Mouse (Mus musculus): ENCODE measurements around the gene Myl4. TPM values are rescaled to one million over a fixed set of nuclear protein-coding genes. Genes with fewer than 3 reads are reported as not detected.

Gene Myl4
- total and polyA plus RNA-seq, 2 experiments = 0.45 to 0.65 TPM

GRCm38 (mm10) chr11:104609033-104609684 is 58.7 kb downstream of the Myl4 start:
- Histone ChIP-seq H3K27ac (replicated peaks; ENCODE audit: insufficient read depth, low read depth, low read length) (no peak overlapping the region), H3K27me3 (ENCODE audit: control insufficient read depth, insufficient read depth, low read length) (no peaks in the 10 kb centered on the region), H3K4me3 (ENCODE audit: insufficient read depth, low read depth, low read length) (peak overlapping the region; percentile 10; the same call in 1 of the 2 replicates), H3K36me3 (ENCODE audit: control insufficient read depth, insufficient read depth, low read length) (no peaks in the 10 kb centered on the region), H3K9ac (ENCODE audit: low read depth, low read length) (no peak overlapping the region), H3K79me2 (ENCODE audit: control insufficient read depth, insufficient read depth, low read length) (no peaks in the 10 kb centered on the region), H3K4me1 (ENCODE audit: control insufficient read depth, insufficient read depth, low read length) (no peaks in the 10 kb centered on the region; the same call in 1 of the 2 replicates)
- DNase-seq (ENCODE audit: extremely low read depth, low read depth, low spot score) = no peak
- WGBS = 58% methylated on average over 6 of the region's 6 CpGs
- TF ChIP-seq POLR2A (IDR thresholded peaks at IDR 0.05; ENCODE audit: extremely low read depth, insufficient read depth, low read length) = no peak
- TF ChIP-seq CTCF (IDR thresholded peaks at IDR 0.05; ENCODE audit: low read depth, low read length) = no peak

- Histone ChIP-seq H3K36me3 (ENCODE audit: control insufficient read depth, insufficient read depth, low read length) (no peaks in the 10 kb centered on the region), H3K27ac (replicated peaks; ENCODE audit: insufficient read depth, low read depth, low read length) (no peak overlapping the region), H3K27me3 (ENCODE audit: control insufficient read depth, insufficient read depth, low read length) (no peaks in the 10 kb centered on the region), H3K79me2 (ENCODE audit: control insufficient read depth, insufficient read depth, low read length) (no peaks in the 10 kb centered on the region), H3K9ac (ENCODE audit: low read depth, low read length) (no peak overlapping the region), H3K4me3 (ENCODE audit: insufficient read depth, low read depth, low read length) (no peak overlapping the region; the same call in 1 of the 2 replicates), H3K4me1 (ENCODE audit: control insufficient read depth, insufficient read depth, low read length) (no peaks in the 10 kb centered on the region; the same call in 1 of the 2 replicates)
- TF ChIP-seq CTCF (IDR thresholded peaks at IDR 0.05; ENCODE audit: low read depth, low read length) (no peak), POLR2A (IDR thresholded peaks at IDR 0.05; ENCODE audit: extremely low read depth, insufficient read depth, low read length) (no peak)
- 68% methylated on average over 4 of the region's 4 CpGs for WGBS
- DNase-seq (ENCODE audit: extremely low read depth, low read depth, low spot score) = no peak
Observed at GRCm38 (mm10) chr11:104609733-104610132, 59.3 kb downstream of the Myl4 start.

DNA sequence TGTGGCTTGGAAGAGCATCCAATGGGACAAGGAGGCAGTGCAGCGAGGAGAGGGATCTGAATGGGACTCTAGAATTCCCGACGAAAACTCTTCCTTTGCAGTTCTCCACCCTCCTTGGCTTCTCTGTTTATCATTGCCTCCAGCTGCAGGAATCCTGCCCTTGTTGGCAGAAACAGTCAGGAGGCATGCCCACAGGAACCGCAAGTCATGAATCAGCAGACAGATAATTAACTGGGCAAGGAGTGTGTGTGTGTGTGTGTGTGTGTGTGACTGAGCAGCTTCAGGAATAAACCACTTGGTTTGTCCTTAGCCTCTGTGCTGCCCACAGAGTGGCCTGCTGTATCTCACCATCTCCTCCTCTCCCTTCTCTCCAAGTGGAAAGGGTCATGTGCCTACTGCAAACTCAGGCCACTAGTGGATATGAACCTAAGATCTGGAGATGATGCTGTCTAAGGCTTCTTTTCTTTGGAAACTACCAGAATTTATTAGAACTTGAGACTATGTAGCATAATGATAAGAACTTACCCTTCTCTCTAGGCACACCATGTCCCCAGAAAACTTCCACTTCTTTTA is 61.2 kb downstream of the Myl4 start:
- DNase-seq (ENCODE audit: extremely low read depth, low read depth, low spot score) = no peak
- no peaks in the 10 kb centered on the region for H3K36me3 ChIP-seq (ENCODE audit: control insufficient read depth, insufficient read depth, low read length)
- WGBS = 44% methylated on average over 4 of the region's 4 CpGs
- no peaks in the 10 kb centered on the region; the same call in 1 of the 2 replicates for H3K4me1 ChIP-seq (ENCODE audit: control insufficient read depth, insufficient read depth, low read length)
- H3K27me3 ChIP-seq (ENCODE audit: control insufficient read depth, insufficient read depth, low read length) = no peaks in the 10 kb centered on the region
- H3K9ac ChIP-seq (ENCODE audit: low read depth, low read length) = no peak overlapping the region
- H3K27ac ChIP-seq (replicated peaks; ENCODE audit: insufficient read depth, low read depth, low read length) = no peak overlapping the region
- H3K79me2 ChIP-seq (ENCODE audit: control insufficient read depth, insufficient read depth, low read length) = no peaks in the 10 kb centered on the region
- no peak overlapping the region for H3K4me3 ChIP-seq (ENCODE audit: insufficient read depth, low read depth, low read length)
- TF ChIP-seq POLR2A (IDR thresholded peaks at IDR 0.05; ENCODE audit: extremely low read depth, insufficient read depth, low read length) = no peak
- TF ChIP-seq CTCF (IDR thresholded peaks at IDR 0.05; ENCODE audit: low read depth, low read length) = no peak

DNA sequence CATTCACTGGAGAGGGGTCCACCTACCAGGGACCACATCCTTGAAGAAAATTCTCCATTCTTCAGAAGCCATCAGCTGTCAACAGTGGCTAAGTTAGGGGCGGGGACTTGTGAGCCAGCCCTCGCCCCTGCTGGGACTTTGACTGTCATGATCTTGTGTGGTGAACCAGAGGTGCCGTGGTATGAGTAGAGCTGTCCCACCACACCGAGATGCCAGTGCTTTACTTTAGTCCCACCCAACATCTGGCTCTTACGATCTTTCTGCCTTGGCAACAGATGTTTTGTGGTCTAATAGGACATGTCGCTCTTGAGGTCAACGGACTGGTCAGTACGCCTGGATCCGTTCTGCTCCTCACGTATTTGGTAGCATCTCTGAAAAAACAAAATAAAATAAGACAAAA is 63.1 kb downstream of the Myl4 start:
- Histone ChIP-seq H3K27me3 (ENCODE audit: control insufficient read depth, insufficient read depth, low read length) (no peaks in the 10 kb centered on the region), H3K27ac (replicated peaks; ENCODE audit: insufficient read depth, low read depth, low read length) (no peak overlapping the region), H3K4me1 (ENCODE audit: control insufficient read depth, insufficient read depth, low read length) (no peaks in the 10 kb centered on the region; the same call in 1 of the 2 replicates), H3K9ac (ENCODE audit: low read depth, low read length) (no peak overlapping the region), H3K79me2 (ENCODE audit: control insufficient read depth, insufficient read depth, low read length) (no peaks in the 10 kb centered on the region), H3K4me3 (ENCODE audit: insufficient read depth, low read depth, low read length) (no peak overlapping the region), H3K36me3 (ENCODE audit: control insufficient read depth, insufficient read depth, low read length) (no peaks in the 10 kb centered on the region)
- 76% methylated on average over 10 of the region's 10 CpGs for WGBS
- TF ChIP-seq POLR2A (IDR thresholded peaks at IDR 0.05; ENCODE audit: extremely low read depth, insufficient read depth, low read length) (no peak), CTCF (IDR thresholded peaks at IDR 0.05; ENCODE audit: low read depth, low read length) (no peak)
- no peak for DNase-seq (ENCODE audit: extremely low read depth, low read depth, low spot score)

- H3K79me2 ChIP-seq (ENCODE audit: control insufficient read depth, insufficient read depth, low read length) = no peaks in the 10 kb centered on the region
- TF ChIP-seq CTCF (IDR thresholded peaks at IDR 0.05; ENCODE audit: low read depth, low read length) = no peak
- no peak for TF ChIP-seq POLR2A (IDR thresholded peaks at IDR 0.05; ENCODE audit: extremely low read depth, insufficient read depth, low read length)
- DNase-seq (ENCODE audit: extremely low read depth, low read depth, low spot score) = no peak
- no peaks in the 10 kb centered on the region for H3K36me3 ChIP-seq (ENCODE audit: control insufficient read depth, insufficient read depth, low read length)
- H3K9ac ChIP-seq (ENCODE audit: low read depth, low read length) = no peak overlapping the region
- 78% methylated on average over 2 of the region's 2 CpGs for WGBS
- no peak overlapping the region for H3K27ac ChIP-seq (replicated peaks; ENCODE audit: insufficient read depth, low read depth, low read length)
- H3K27me3 ChIP-seq (ENCODE audit: control insufficient read depth, insufficient read depth, low read length) = no peaks in the 10 kb centered on the region
- no peaks in the 10 kb centered on the region for H3K4me1 ChIP-seq (ENCODE audit: control insufficient read depth, insufficient read depth, low read length)
- H3K4me3 ChIP-seq (ENCODE audit: insufficient read depth, low read depth, low read length) = no peak overlapping the region
Observed at GRCm38 (mm10) chr11:104614130-104614529, 63.7 kb downstream of the Myl4 start.

- no peak overlapping the region for H3K4me3 ChIP-seq (ENCODE audit: insufficient read depth, low read depth, low read length)
- H3K4me1 ChIP-seq (ENCODE audit: control insufficient read depth, insufficient read depth, low read length) = no peaks in the 10 kb centered on the region
- TF ChIP-seq CTCF (IDR thresholded peaks at IDR 0.05; ENCODE audit: low read depth, low read length) (no peak), POLR2A (IDR thresholded peaks at IDR 0.05; ENCODE audit: extremely low read depth, insufficient read depth, low read length) (no peak)
- no peaks in the 10 kb centered on the region for H3K79me2 ChIP-seq (ENCODE audit: control insufficient read depth, insufficient read depth, low read length)
- 77% methylated on average over 5 of the region's 5 CpGs for WGBS
- H3K27ac ChIP-seq (replicated peaks; ENCODE audit: insufficient read depth, low read depth, low read length) = no peak overlapping the region
- DNase-seq (ENCODE audit: extremely low read depth, low read depth, low spot score) = no peak
- no peak overlapping the region for H3K9ac ChIP-seq (ENCODE audit: low read depth, low read length)
- no peaks in the 10 kb centered on the region for H3K36me3 ChIP-seq (ENCODE audit: control insufficient read depth, insufficient read depth, low read length)
- no peaks in the 10 kb centered on the region for H3K27me3 ChIP-seq (ENCODE audit: control insufficient read depth, insufficient read depth, low read length)
Observed at GRCm38 (mm10) chr11:104616182-104616581, 65.7 kb downstream of the Myl4 start.
